Mouse (Mus musculus) lung, postnatal 14 days (tissue): ENCODE data around the gene Olfr214.
"Not testable (repeated sequence)": the region's sequence is repeated elsewhere in the genome, so short reads cannot be mapped to it uniquely, and the experiment has no call there.

Experiments used
- DNase-seq: peaks from one replicate; pipeline ENCODE4 v3.0.0; 2021

Olfr214 gene

GRCm38 (mm10) chr6:116553935-116554334 is at the start of gene Olfr214:
Olfr214 (plus strand) TSS chr6:116554235.
- DNase-seq, result no peak

- DNase-seq, result not testable (repeated sequence)
Observed at GRCm38 (mm10) chr6:116506302-116507003, 47.6 kb upstream of the Olfr214 start, which contains the start of gene Olfr212. Olfr212 (plus strand) TSS chr6:116506516.

GRCm38 (mm10) chr6:116514832-116515231 is 39.2 kb upstream of the Olfr214 start:
- DNase-seq, result no peak

GRCm38 (mm10) chr6:116538156-116538555 is 15.9 kb upstream of the Olfr214 start, which contains the start of gene Olfr213:
Olfr213 (plus strand) TSS chr6:116538456.
- DNase-seq, result no peak

GRCm38 (mm10) chr6:116542500-116542899 is 11.5 kb upstream of the Olfr214 start:
- no peak for DNase-seq

GRCm38 (mm10) chr6:116550841-116551240 is 3.2 kb upstream of the Olfr214 start, which contains the start of gene Gm5580:
Gm5580 (plus strand) TSS chr6:116551141.
- DNase-seq, result not testable (repeated sequence)

- DNase-seq, result no peak
Observed at GRCm38 (mm10) chr6:116554952-116555351, 917 bp downstream of the Olfr214 start.

GRCm38 (mm10) chr6:116569834-116570233 is 15.8 kb downstream of the Olfr214 start:
- DNase-seq, result peak; percentile 22

GRCm38 (mm10) chr6:116584095-116584494 is 30.1 kb downstream of the Olfr214 start, which contains the start of gene Olfr215:
Olfr215 (minus strand) TSS chr6:116584195.
- DNase-seq, result no peak

GRCm38 (mm10) chr6:116600969-116601368 is 46.9 kb downstream of the Olfr214 start:
- not testable (repeated sequence) for DNase-seq

GRCm38 (mm10) chr6:116607230-116607629 is 53.2 kb downstream of the Olfr214 start:
- DNase-seq, result no peak
